Mouse (Mus musculus) midbrain, embryonic 14.5 days (tissue): ENCODE results near the gene 2310009B15Rik. TPM values are rescaled to one million over a fixed set of nuclear protein-coding genes. Genes with fewer than 3 reads are reported as not detected.

Experiments
- ATAC-seq: fragments of 200-750 bp; cut with Nextera tagmentation; 2 replicates; pipeline ENCODE4 v1.8.0; 2017; ENCODE audit warnings: moderate number of reproducible peaks, moderate library complexity; ENCODE audit not compliant: low FRiP score, low TSS enrichment
- DNase-seq: peaks from one replicate; pipeline ENCODE4 v3.0.0-alpha.2; 2015
- H3K27ac ChIP-seq: fragments of 300-500 bp; sonication (generic); replicated peaks from 2 replicates; pipeline ENCODE4 v1.5.1; 2014; ENCODE audit warnings: mild to moderate bottlenecking, low read depth, low read length, moderate library complexity
- H3K27me3 ChIP-seq: fragments of 300-500 bp; sonication (generic); 2 replicates; pipeline ENCODE4 v1.6.1; 2014; ENCODE audit warnings: low read length, control low read depth, mixed read lengths; ENCODE audit not compliant: control insufficient read depth, insufficient read depth
- H3K36me3 ChIP-seq: fragments of 300-500 bp; sonication (generic); 2 replicates; pipeline ENCODE4 v1.6.1; 2014; ENCODE audit warnings: low read length, control low read depth; ENCODE audit not compliant: control insufficient read depth, insufficient read depth
- H3K4me1 ChIP-seq: fragments of 300-500 bp; sonication (generic); 2 replicates; pipeline ENCODE4 v1.6.1; 2014; ENCODE audit warnings: mild to moderate bottlenecking, antibody characterized with exemption, low read length, control low read depth; ENCODE audit not compliant: control insufficient read depth, insufficient read depth
- H3K4me2 ChIP-seq: fragments of 300-500 bp; sonication (generic); 2 replicates; pipeline ENCODE4 v1.6.1; 2014; ENCODE audit warnings: mild to moderate bottlenecking, low read length, moderate library complexity
- H3K4me3 ChIP-seq: fragments of 300-500 bp; sonication (generic); replicated peaks from 2 replicates; pipeline ENCODE4 v1.5.1; 2014; ENCODE audit warnings: low read depth, low read length
- H3K9ac ChIP-seq: fragments of 300-500 bp; sonication (generic); replicated peaks from 2 replicates; pipeline ENCODE4 v1.6.1; 2014; ENCODE audit warnings: mild to moderate bottlenecking, low read length, moderate library complexity
- H3K9me3 ChIP-seq: fragments of 300-500 bp; sonication (generic); 2 replicates; pipeline ENCODE4 v1.6.1; 2016; ENCODE audit warnings: low read length, control low read depth, mixed read lengths; ENCODE audit not compliant: control insufficient read depth
- WGBS: fragments of 180-500 bp; shearing (Covaris S2); extraction: QIAGEN DNeasy Blood & Tissue Kit; methylation state at CpG from one replicate; pipeline ENCODE4 v1.1.7; 2014; 5-methylcytosine and 5-hydroxymethylcytosine counted together
- polyA plus RNA-seq: library from polyadenylated mRNA; unstranded; fragments of >200 nt; fragmentation: Nextera tagmentation; extraction: Ambion mirVana; gene quantifications from 2 replicates; pipeline ENCODE4 v1.2.1, GENCODE M21; 2014

The 2310009B15Rik gene
- polyA plus RNA-seq, 1 experiment from 2014 or later = 52.1 TPM

DNA sequence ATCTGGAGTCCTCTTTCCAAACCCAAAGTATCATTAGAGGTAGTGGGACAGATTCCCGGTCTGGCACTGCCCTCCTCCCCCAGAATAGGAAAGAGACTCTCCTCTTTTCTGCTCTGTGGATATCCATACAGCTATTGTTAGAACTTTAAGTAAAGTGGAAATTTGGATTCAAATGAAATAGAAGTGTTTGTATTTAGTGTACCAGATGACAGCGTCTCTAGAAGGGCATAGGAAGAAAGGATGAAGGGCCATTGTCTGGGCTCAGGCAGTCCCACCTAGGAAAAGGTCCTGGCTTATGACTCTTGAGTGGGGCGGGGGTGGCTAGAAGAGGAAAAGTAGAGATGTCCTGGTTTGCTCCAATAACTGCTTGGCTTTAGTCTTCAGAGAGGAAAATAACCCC is 11.2 kb downstream of the 2310009B15Rik start:
- H3K4me3 ChIP-seq = peak overlapping the region; percentile 47
- peak overlapping the region; percentile 97 for H3K27ac ChIP-seq
- peaks cover 50% of the 10 kb centered on the region for H3K27me3 ChIP-seq
- H3K36me3 ChIP-seq = no peaks in the 10 kb centered on the region; the same call in 1 of the 2 replicates
- peak overlapping the region; percentile 63 for H3K4me2 ChIP-seq
- ATAC-seq (no peak), DNase-seq (peak; percentile 14)
- 10% methylated on average over 3 of the region's 3 CpGs for WGBS
- peak overlapping the region; percentile 93 for H3K9ac ChIP-seq
- H3K4me1 ChIP-seq = peaks cover 15% of the 10 kb centered on the region
- H3K9me3 ChIP-seq = no peaks in the 10 kb centered on the region

DNA sequence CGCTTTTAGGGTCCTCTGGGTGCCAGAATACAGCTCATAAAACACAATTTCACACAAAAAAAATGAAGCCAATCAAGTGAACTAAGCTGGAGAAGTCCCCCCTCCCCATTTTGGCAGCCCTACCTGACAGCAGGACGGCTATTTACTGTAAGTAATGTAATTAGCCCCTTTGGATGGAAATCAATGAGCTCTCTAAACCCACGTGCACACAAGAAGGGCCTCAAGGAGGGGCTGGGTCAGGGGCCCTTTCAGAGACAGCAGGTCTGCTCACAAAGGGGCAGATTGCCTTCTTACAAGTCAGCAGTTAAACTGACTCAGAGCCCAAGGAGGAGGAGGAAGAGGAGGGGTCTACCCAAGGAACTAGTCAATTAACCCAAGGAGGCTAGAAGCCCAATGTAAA is 12.5 kb downstream of the 2310009B15Rik start:
- H3K9me3 ChIP-seq = no peaks in the 10 kb centered on the region
- peak; percentile 58 for DNase-seq
- H3K9ac ChIP-seq = peak overlapping the region; percentile 93
- H3K4me2 ChIP-seq = peak overlapping the region; percentile 63
- peaks cover 15% of the 10 kb centered on the region for H3K4me1 ChIP-seq
- WGBS = 3% methylated on average over 3 of the region's 3 CpGs
- H3K27me3 ChIP-seq = peaks cover 46% of the 10 kb centered on the region
- H3K4me3 ChIP-seq = peak overlapping the region; percentile 47
- peak overlapping the region; percentile 97 for H3K27ac ChIP-seq
- no peak for ATAC-seq
- H3K36me3 ChIP-seq = no peaks in the 10 kb centered on the region; the same call in none of the 2 replicates

GRCm38 (mm10) chr1:138843361-138844091 is 13.1 kb downstream of the 2310009B15Rik start:
- Histone ChIP-seq H3K4me2 (peak overlapping the region; percentile 63), H3K4me3 (peak overlapping the region; percentile 47), H3K27me3 (peaks cover 40% of the 10 kb centered on the region), H3K9me3 (no peaks in the 10 kb centered on the region), H3K9ac (peak overlapping the region; percentile 93), H3K36me3 (no peaks in the 10 kb centered on the region; the same call in none of the 2 replicates), H3K4me1 (peaks cover 9% of the 10 kb centered on the region), H3K27ac (peak overlapping the region; percentile 97)
- ATAC-seq (peak; percentile 34; the same call in 1 of the 2 replicates), DNase-seq (peak; percentile 73)
- WGBS = under 1% methylated on average over 35 of the region's 35 CpGs

- H3K9ac ChIP-seq = peak overlapping the region; percentile 93
- ATAC-seq (no peak), DNase-seq (peak; percentile 55)
- H3K27me3 ChIP-seq = peaks cover 40% of the 10 kb centered on the region
- peak overlapping the region; percentile 97 for H3K27ac ChIP-seq
- peaks cover 1% of the 10 kb centered on the region; the same call in 1 of the 2 replicates for H3K4me1 ChIP-seq
- H3K4me3 ChIP-seq = peak overlapping the region; percentile 47
- H3K9me3 ChIP-seq = no peaks in the 10 kb centered on the region
- peaks cover 7% of the 10 kb centered on the region for H3K36me3 ChIP-seq
- peak overlapping the region; percentile 63 for H3K4me2 ChIP-seq
- under 1% methylated on average over 10 of the region's 10 CpGs for WGBS
These were observed 13.9 kb downstream of the 2310009B15Rik start for GRCm38 (mm10) chr1:138842756-138843155.

- peak overlapping the region; percentile 97 for H3K27ac ChIP-seq
- WGBS = 0% methylated on average over 8 of the region's 8 CpGs
- peaks cover 44% of the 10 kb centered on the region for H3K27me3 ChIP-seq
- DNase-seq (peak; percentile 83), ATAC-seq (peak; percentile 74)
- peak overlapping the region; percentile 47 for H3K4me3 ChIP-seq
- peak overlapping the region; percentile 63 for H3K4me2 ChIP-seq
- H3K9ac ChIP-seq = peak overlapping the region; percentile 93
- H3K36me3 ChIP-seq = peaks cover 10% of the 10 kb centered on the region
- no peaks in the 10 kb centered on the region for H3K9me3 ChIP-seq
- H3K4me1 ChIP-seq = no peaks in the 10 kb centered on the region; the same call in 1 of the 2 replicates
These were observed 14.3 kb downstream of the 2310009B15Rik start for GRCm38 (mm10) chr1:138842315-138842714.

DNA sequence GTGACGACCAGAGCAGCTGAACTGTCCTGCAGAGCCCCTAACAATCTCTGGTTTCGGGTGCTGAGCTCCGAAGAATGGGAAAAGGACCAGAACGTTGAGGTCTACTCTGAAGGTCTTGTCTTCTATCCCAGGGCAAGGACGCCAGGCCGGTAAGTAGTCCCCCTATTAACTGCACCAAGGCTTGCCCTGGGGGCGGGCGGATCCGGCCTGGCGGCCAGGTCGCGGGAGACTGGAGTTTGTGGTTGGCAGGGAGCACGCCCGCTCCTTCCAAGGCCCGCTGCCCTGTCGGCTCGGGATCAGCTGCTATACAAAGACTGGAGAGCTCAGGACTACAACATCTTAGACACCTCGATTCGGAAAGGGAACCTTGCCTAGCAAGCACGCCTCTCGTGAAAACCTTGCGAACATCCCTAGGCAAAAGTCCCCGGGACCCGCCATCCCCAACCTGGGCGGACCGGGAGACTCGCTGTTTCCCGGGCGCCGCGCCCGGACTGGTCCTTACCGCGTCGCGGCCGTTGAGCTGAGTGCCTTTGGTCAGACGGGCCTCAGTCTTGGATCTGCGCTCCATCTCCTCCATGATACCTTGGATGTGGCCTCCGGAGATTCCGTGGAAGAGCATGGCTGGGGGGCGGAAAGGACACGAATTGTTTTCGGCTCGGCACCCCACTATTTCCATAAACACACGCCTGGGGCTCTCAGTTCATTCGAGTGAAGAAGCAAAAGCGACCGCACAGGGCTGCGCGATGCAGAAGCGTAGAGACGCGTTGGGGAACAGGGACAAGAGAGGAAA is 15.2 kb downstream of the 2310009B15Rik start:
- Histone ChIP-seq H3K4me1 (no peaks in the 10 kb centered on the region; the same call in 1 of the 2 replicates), H3K4me3 (peak overlapping the region; percentile 47), H3K9me3 (no peaks in the 10 kb centered on the region), H3K27me3 (peaks cover 50% of the 10 kb centered on the region), H3K4me2 (peak overlapping the region; percentile 63), H3K36me3 (peaks cover 18% of the 10 kb centered on the region), H3K27ac (peak overlapping the region; percentile 97), H3K9ac (peak overlapping the region; percentile 93)
- ATAC-seq (no peak), DNase-seq (peak; percentile 81)
- 3% methylated on average over 54 of the region's 54 CpGs for WGBS

DNA sequence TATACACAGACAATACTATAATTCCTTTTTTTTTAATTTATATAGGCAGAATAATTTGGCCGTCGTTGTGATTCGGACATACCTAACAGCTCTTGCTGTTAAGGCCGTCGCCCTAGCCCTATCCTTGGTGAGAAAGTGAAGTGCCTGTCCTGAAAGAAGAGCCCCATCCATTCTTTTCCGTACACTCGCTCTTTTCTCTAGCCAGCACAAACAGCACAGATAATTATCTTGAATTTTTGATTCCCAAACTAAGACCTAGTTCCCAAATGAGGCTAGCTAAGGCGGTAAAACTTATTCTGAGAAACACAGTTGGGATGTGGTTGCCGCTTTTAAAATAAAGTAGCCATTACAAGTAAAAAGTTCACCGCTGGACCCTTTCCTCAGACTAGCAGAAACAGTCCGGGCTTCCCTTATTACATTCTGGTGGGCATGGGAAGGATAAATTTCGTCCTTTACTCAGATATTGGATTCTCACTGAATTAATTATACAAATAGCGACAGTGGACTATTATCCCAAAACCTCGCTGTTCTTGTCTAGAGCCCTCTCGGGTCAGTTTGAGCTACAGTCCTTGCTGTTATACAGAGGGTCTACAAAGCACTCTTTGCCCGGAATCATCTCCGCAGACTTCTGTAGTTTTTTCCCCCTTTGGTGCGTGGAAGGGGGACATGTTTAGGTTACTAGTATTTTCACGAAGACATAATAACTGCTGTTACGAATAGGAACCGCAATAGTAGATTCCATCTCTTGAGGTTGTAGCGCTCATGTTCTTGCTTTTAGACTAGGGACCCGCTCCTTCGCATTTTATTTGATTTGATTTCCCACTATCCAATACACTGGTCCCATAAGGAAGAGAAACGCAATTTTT is 16.0 kb downstream of the 2310009B15Rik start:
- H3K27me3 ChIP-seq = peaks cover 42% of the 10 kb centered on the region
- H3K4me3 ChIP-seq = peak overlapping the region; percentile 47
- H3K27ac ChIP-seq = peak overlapping the region; percentile 97
- H3K9me3 ChIP-seq = no peaks in the 10 kb centered on the region
- H3K4me2 ChIP-seq = peak overlapping the region; percentile 63
- H3K36me3 ChIP-seq = peaks cover 18% of the 10 kb centered on the region
- no peaks in the 10 kb centered on the region; the same call in 1 of the 2 replicates for H3K4me1 ChIP-seq
- DNase-seq = peak; percentile 62
- WGBS = 4% methylated on average over 25 of the region's 25 CpGs
- peak overlapping the region; percentile 93 for H3K9ac ChIP-seq
- ATAC-seq = no peak
